In genomic region chr7:98548839-98549238, GRCm38 (mm10) we compare ENCODE assay signal across 11 mouse cellular contexts. TPM values are rescaled to one million over a fixed set of nuclear protein-coding genes. Genes with fewer than 3 reads are reported as not detected.
DNase-seq lines count a peak whose midpoint lies in the region; ATAC-seq and TF ChIP-seq lines count a peak whose summit lies in the region.
"Had no signal": no experiment of that assay in that cellular context is flagged by ENCODE, and none has a peak within 500 bp of the region (broad histone marks: within the 10 kb centered on the region; RNA-seq: fewer than 3 reads in every experiment).

No protein-coding gene starts in this region.

- H3K4me2 ChIP-seq in intestine, embryonic 16.5 days (ENCODE audit: low read depth, low read length) = no peak overlapping the region
- no peak overlapping the region for H3K4me2 ChIP-seq in intestine, postnatal 0 days (replicated peaks; ENCODE audit: low read depth)
- no peak overlapping the region for H3K4me2 ChIP-seq in heart, embryonic 16.5 days (ENCODE audit: low read depth, low read length)
- H3K4me2 ChIP-seq: limb, embryonic 12.5 days; neural tube, embryonic 13.5 days had no signal

- ATAC-seq in intestine, embryonic 16.5 days = 0 out of 2 replicates have a peak, but pooled peaks have one; percentile 21
- ATAC-seq in intestine, postnatal 0 days = no peak
- peak; percentile 84 for ATAC-seq in granulocyte monocyte progenitor cell, adult 5-6 weeks (replicated peaks; ENCODE audit: poor library complexity, severe bottlenecking)
- ATAC-seq in heart, embryonic 16.5 days (replicated peaks; ENCODE audit: extremely low read depth, insufficient read depth, low FRiP score) = peak; percentile 40
- no peak for ATAC-seq in inflammation-experienced regulatory T-cells, adult 6 months
- ATAC-seq: Patski had no signal

- no peak overlapping the region for H3K27ac ChIP-seq in intestine, embryonic 16.5 days (ENCODE audit: low read length)
- no peak overlapping the region for H3K27ac ChIP-seq in intestine, postnatal 0 days (ENCODE audit: low read depth, low read length)
- H3K27ac ChIP-seq in brown adipose tissue, adult 24 weeks (replicated peaks; ENCODE audit: low read depth, low read length) = 0 out of 2 replicates have a peak overlapping the region, but pooled peaks have one; percentile 5
- H3K27ac ChIP-seq in heart, embryonic 16.5 days (ENCODE audit: low read length) = peak overlapping the region; percentile 72
- H3K27ac ChIP-seq: limb, embryonic 12.5 days; neural tube, embryonic 13.5 days had no signal

- no peak overlapping the region for H3K4me3 ChIP-seq in intestine, embryonic 16.5 days (ENCODE audit: low read length)
- H3K4me3 ChIP-seq in intestine, postnatal 0 days (ENCODE audit: low read depth, low read length) = no peak overlapping the region
- no peak overlapping the region for H3K4me3 ChIP-seq in brown adipose tissue, adult 24 weeks (ENCODE audit: insufficient read depth, low read depth, low read length)
- no peak overlapping the region for H3K4me3 ChIP-seq in heart, embryonic 16.5 days (ENCODE audit: low read length)
- H3K4me3 ChIP-seq: limb, embryonic 12.5 days; neural tube, embryonic 13.5 days had no signal

- no peaks in the 10 kb centered on the region for H3K36me3 ChIP-seq in intestine, embryonic 16.5 days (ENCODE audit: control insufficient read depth, insufficient read depth, low read length)
- H3K36me3 ChIP-seq in intestine, postnatal 0 days (ENCODE audit: control insufficient read depth, insufficient read depth) = no peaks in the 10 kb centered on the region
- no peaks in the 10 kb centered on the region for H3K36me3 ChIP-seq in heart, embryonic 16.5 days (ENCODE audit: control insufficient read depth, insufficient read depth)
- H3K36me3 ChIP-seq: limb, embryonic 12.5 days; neural tube, embryonic 13.5 days had no signal

- DNase-seq in yolk sac, embryonic 10.5 days (ENCODE audit: low spot score) = no peak
- DNase-seq: retina, postnatal 1 day had no signal

- no peaks in the 10 kb centered on the region for H3K9me3 ChIP-seq in intestine, embryonic 16.5 days (ENCODE audit: control insufficient read depth, low read length)
- H3K9me3 ChIP-seq in intestine, postnatal 0 days (ENCODE audit: control insufficient read depth) = no peaks in the 10 kb centered on the region
- H3K9me3 ChIP-seq in heart, embryonic 16.5 days (replicated peaks; ENCODE audit: control insufficient read depth, low read length) = no peaks in the 10 kb centered on the region
- H3K9me3 ChIP-seq: limb, embryonic 12.5 days; neural tube, embryonic 13.5 days had no signal

- H3K4me1 ChIP-seq in intestine, embryonic 16.5 days (ENCODE audit: control insufficient read depth, insufficient read depth, low read length) = peaks cover 5% of the 10 kb centered on the region
- H3K4me1 ChIP-seq in intestine, postnatal 0 days (replicated peaks; ENCODE audit: control insufficient read depth, insufficient read depth, low read length) = no peaks in the 10 kb centered on the region
- H3K4me1 ChIP-seq in brown adipose tissue, adult 24 weeks (ENCODE audit: control insufficient read depth, insufficient read depth, insufficient read length, low read length) = peaks cover 5% of the 10 kb centered on the region
- H3K4me1 ChIP-seq in heart, embryonic 16.5 days (ENCODE audit: control insufficient read depth, insufficient read depth, low read length) = peaks cover 30% of the 10 kb centered on the region

- TF ChIP-seq CTCF in intestine, postnatal 0 days (IDR thresholded peaks at IDR 0.05; ENCODE audit: low read depth) = no peak

- no peak overlapping the region for H3K9ac ChIP-seq in intestine, embryonic 16.5 days (ENCODE audit: low read depth, low read length)
- H3K9ac ChIP-seq in intestine, postnatal 0 days (ENCODE audit: low read depth, low read length) = no peak overlapping the region
- no peak overlapping the region for H3K9ac ChIP-seq in heart, embryonic 16.5 days (ENCODE audit: low read length)
- H3K9ac ChIP-seq: limb, embryonic 12.5 days; neural tube, embryonic 13.5 days had no signal

- 59% methylated on average over 3 of the region's 3 CpGs for WGBS in intestine, embryonic 16.5 days
- WGBS in intestine, postnatal 0 days = 63% methylated on average over 3 of the region's 3 CpGs
- 25% methylated on average over 3 of the region's 3 CpGs for WGBS in heart, embryonic 16.5 days

- H3K27me3 ChIP-seq in intestine, embryonic 16.5 days (replicated peaks; ENCODE audit: control insufficient read depth, insufficient read depth, low read length) = no peaks in the 10 kb centered on the region
- H3K27me3 ChIP-seq in intestine, postnatal 0 days (replicated peaks; ENCODE audit: control insufficient read depth, insufficient read depth, low read length) = no peaks in the 10 kb centered on the region
- no peaks in the 10 kb centered on the region for H3K27me3 ChIP-seq in heart, embryonic 16.5 days (ENCODE audit: control insufficient read depth, insufficient read depth, low read length)
- H3K27me3 ChIP-seq: limb, embryonic 12.5 days; neural tube, embryonic 13.5 days; Patski had no signal

RNA-seq across cellular contexts. Expression of gene Lrrc32, which starts 59.8 kb away (rescaled TPM):
- 11.3 and 13.7 TPM in 2 replicates for polyA plus RNA-seq in intestine, embryonic 16.5 days (2015; fragmentation: Nextera tagmentation; extraction: Ambion mirVana)
- polyA plus RNA-seq in intestine, postnatal 0 days (2015; fragmentation: Nextera tagmentation; extraction: Ambion mirVana) = 6.3 and 6.9 TPM in 2 replicates
- 4.5 and 5.1 TPM in 2 replicates for polyA plus RNA-seq in brown adipose tissue, adult 24 weeks (2012; ENCODE audit: insufficient read depth, insufficient read length, missing spikeins)
- total RNA-seq in granulocyte monocyte progenitor cell, adult 5-6 weeks (2014; fragmentation: Nextera tagmentation) = not detected in 2 replicates
- not detected in 2 replicates for total RNA-seq in granulocyte monocyte progenitor cell, adult 5-6 weeks (2017)
- polyA plus RNA-seq in heart, embryonic 16.5 days (2015; fragmentation: Nextera tagmentation; extraction: Ambion mirVana) = 7.7 and 8.3 TPM in 2 replicates
- 10 to 100 TPM; 13.6 to 50.0 (median 44.7) TPM for polyA plus RNA-seq in inflammation-experienced regulatory T-cells, adult 6 months (2017; shearing (Covaris generic))

Comparison
In these comparisons a context has a peak if more than half of its experiments do, and no peak if none do; other contexts are left out.
1. ATAC-seq: peak in intestine, embryonic 16.5 days (single experiment), granulocyte monocyte progenitor cell, adult 5-6 weeks (single experiment) and heart, embryonic 16.5 days (single experiment); none in intestine, postnatal 0 days (single experiment) and inflammation-experienced regulatory T-cells, adult 6 months (single experiment).
2. H3K27ac ChIP-seq: peak in brown adipose tissue, adult 24 weeks (single experiment) and heart, embryonic 16.5 days (single experiment); none in intestine, embryonic 16.5 days (single experiment) and intestine, postnatal 0 days (single experiment).